Comparison of ENCODE assay signal across 9 mouse cellular contexts in the genomic region with DNA sequence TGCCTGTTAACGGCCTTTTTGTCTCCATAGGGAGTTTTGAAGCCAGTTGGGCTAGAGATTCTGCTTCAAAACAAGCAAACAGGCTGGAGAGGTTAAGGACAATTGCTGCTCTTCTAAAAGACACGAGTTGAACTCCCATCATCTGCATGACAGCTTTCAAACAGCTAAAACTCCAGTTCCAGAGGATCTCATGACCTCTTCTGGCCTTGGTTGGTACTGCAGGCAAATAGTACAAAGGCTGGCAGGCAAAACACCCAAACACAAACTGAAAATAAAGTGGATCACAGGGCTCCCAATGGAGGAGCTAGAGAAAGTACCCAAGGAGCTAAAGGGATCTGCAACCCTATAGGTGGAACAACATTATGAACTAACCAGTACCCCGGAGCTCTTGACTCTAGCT. TPM values are rescaled to one million over a fixed set of nuclear protein-coding genes. Genes with fewer than 3 reads are reported as not detected.
A peak's percentile ranks its signal among the peaks of the same experiment; 100 is the strongest.
DNase-seq lines count a peak whose midpoint lies in the region; ATAC-seq and TF ChIP-seq lines count a peak whose summit lies in the region.
"Had no signal": no experiment of that assay in that cellular context is flagged by ENCODE, and none has a peak within 500 bp of the region (broad histone marks: within the 10 kb centered on the region; RNA-seq: fewer than 3 reads in every experiment).

No protein-coding gene starts in this region.

- H3K27me3 ChIP-seq in intestine, embryonic 14.5 days (replicated peaks; ENCODE audit: control insufficient read depth, insufficient read depth, low read length) = no peaks in the 10 kb centered on the region
- H3K27me3 ChIP-seq in intestine, embryonic 16.5 days (replicated peaks; ENCODE audit: control insufficient read depth, insufficient read depth, low read length) = no peaks in the 10 kb centered on the region
- no peaks in the 10 kb centered on the region for H3K27me3 ChIP-seq in G1E (ENCODE audit: insufficient read depth, low read length)

- ATAC-seq in intestine, embryonic 14.5 days (replicated peaks; ENCODE audit: low FRiP score, low TSS enrichment, low read depth) = no peak
- ATAC-seq in intestine, embryonic 16.5 days = no peak
- peak; percentile 40; the same call in 1 of the 2 replicates for ATAC-seq in G1E (ENCODE audit: extremely low read depth, insufficient number of reproducible peaks, low FRiP score, poor library complexity, severe bottlenecking)

- peak; percentile 70 for DNase-seq in intestine, embryonic 14.5 days (ENCODE audit: low spot score)
- no peak for DNase-seq in G1E (ENCODE audit: low spot score)
- DNase-seq in cerebellum, adult 8-10 months = peak; percentile 48
- peak; percentile 45 for DNase-seq in gastrocnemius, postnatal 10 days
- peak; percentile 33 to 84 for DNase-seq in layer of hippocampus, postnatal 25 days (ENCODE audit: extremely low spot score in 1 of 2, low spot score in 1 of 2)
- peak; percentile 63 for DNase-seq in mesoderm, embryonic 11.5 days (ENCODE audit: low read depth, low spot score)
- peak; percentile 51 for DNase-seq in thymus, postnatal 0 days (ENCODE audit: low spot score)

- 0 out of 2 replicates have a peak, but pooled peaks have one; percentile 12 for TF ChIP-seq CTCF in G1E (IDR thresholded peaks at IDR 0.05; ENCODE audit: low read depth, low read length)

- no peak overlapping the region for H3K9ac ChIP-seq in intestine, embryonic 14.5 days (ENCODE audit: low read length)
- H3K9ac ChIP-seq in intestine, embryonic 16.5 days (ENCODE audit: low read depth, low read length) = no peak overlapping the region
- H3K9ac ChIP-seq: embryonic facial prominence, embryonic 12.5 days had no signal

- H3K9me3 ChIP-seq in intestine, embryonic 14.5 days (ENCODE audit: control insufficient read depth, low read length) = no peaks in the 10 kb centered on the region
- no peaks in the 10 kb centered on the region for H3K9me3 ChIP-seq in intestine, embryonic 16.5 days (ENCODE audit: control insufficient read depth, low read length)
- H3K9me3 ChIP-seq in G1E (replicated peaks) = no peaks in the 10 kb centered on the region
- H3K9me3 ChIP-seq: embryonic facial prominence, embryonic 12.5 days had no signal

- no peaks in the 10 kb centered on the region for H3K4me1 ChIP-seq in intestine, embryonic 14.5 days (replicated peaks; ENCODE audit: control insufficient read depth, insufficient read depth, low read length)
- H3K4me1 ChIP-seq in intestine, embryonic 16.5 days (ENCODE audit: control insufficient read depth, insufficient read depth, low read length) = no peaks in the 10 kb centered on the region
- no peaks in the 10 kb centered on the region for H3K4me1 ChIP-seq in G1E (ENCODE audit: insufficient read depth, low read depth, low read length)
- H3K4me1 ChIP-seq: embryonic facial prominence, embryonic 12.5 days had no signal

- H3K4me3 ChIP-seq in intestine, embryonic 14.5 days (ENCODE audit: low read depth, low read length) = no peak overlapping the region
- H3K4me3 ChIP-seq in intestine, embryonic 16.5 days (ENCODE audit: low read length) = no peak overlapping the region
- no peak overlapping the region for H3K4me3 ChIP-seq in G1E (ENCODE audit: low read depth, low read length)
- H3K4me3 ChIP-seq: embryonic facial prominence, embryonic 12.5 days had no signal

- 10% methylated on average over 2 of the region's 3 CpGs for WGBS in intestine, embryonic 14.5 days
- 12% methylated on average over 2 of the region's 3 CpGs for WGBS in intestine, embryonic 16.5 days

- no peak overlapping the region for H3K27ac ChIP-seq in intestine, embryonic 14.5 days (ENCODE audit: low read depth)
- H3K27ac ChIP-seq in intestine, embryonic 16.5 days (ENCODE audit: low read length) = no peak overlapping the region
- H3K27ac ChIP-seq: embryonic facial prominence, embryonic 12.5 days had no signal

- H3K36me3 ChIP-seq in intestine, embryonic 14.5 days (ENCODE audit: control insufficient read depth, insufficient read depth, low read length) = no peaks in the 10 kb centered on the region
- no peaks in the 10 kb centered on the region for H3K36me3 ChIP-seq in intestine, embryonic 16.5 days (ENCODE audit: control insufficient read depth, insufficient read depth, low read length)
- H3K36me3 ChIP-seq in G1E (replicated peaks) = no peaks in the 10 kb centered on the region
- H3K36me3 ChIP-seq: embryonic facial prominence, embryonic 12.5 days had no signal

- no peak overlapping the region for H3K4me2 ChIP-seq in intestine, embryonic 14.5 days (ENCODE audit: low read length)
- H3K4me2 ChIP-seq in intestine, embryonic 16.5 days (ENCODE audit: low read depth, low read length) = no peak overlapping the region
- H3K4me2 ChIP-seq: embryonic facial prominence, embryonic 12.5 days had no signal

RNA-seq across cellular contexts. Expression of a gene that starts 31.9 kb away (rescaled TPM):
- polyA plus RNA-seq in intestine, embryonic 14.5 days (2014; fragmentation: Nextera tagmentation; extraction: Ambion mirVana) = 120 and 126 TPM in 2 replicates
- polyA plus RNA-seq in intestine, embryonic 16.5 days (2015; fragmentation: Nextera tagmentation; extraction: Ambion mirVana) = 172 and 178 TPM in 2 replicates
- total RNA-seq in G1E (2014; fragmentation: Nextera tagmentation) (107 and 108 TPM in 2 replicates), G1E (2017) (112 and 124 TPM in 2 replicates)
- 11.3 and 14.0 TPM in 2 replicates for polyA plus RNA-seq in G1E (2012)
- 100 to 1,000 TPM; 310 to 381 TPM for total RNA-seq in gastrocnemius, postnatal 10 days (2021)
- total RNA-seq in layer of hippocampus, postnatal 25 days (2021) = 100 to 1,000 TPM; 228 to 238 TPM
- 120 and 121 TPM in 2 replicates for polyA plus RNA-seq in thymus, postnatal 0 days (2015; fragmentation: Nextera tagmentation; extraction: Ambion mirVana)
